Mouse (Mus musculus) myocyte (in vitro differentiated cells): ENCODE data around the gene Hexim2.

Source experiments
- MYOD1 ChIP-seq, 3 experiments: IDR thresholded peaks; one replicate each; pipeline ENCODE4 v1.6.1; 2011; ENCODE audit warnings: control low read depth in 2 of 3, low read depth in 2 of 3, mild to moderate bottlenecking in 2 of 3, moderate library complexity in 1 of 3; ENCODE audit not compliant: insufficient read length in 2 of 3, control insufficient read depth in 1 of 3
- POLR2A ChIP-seq: IDR thresholded peaks from one replicate; pipeline ENCODE4 v1.6.1; 2011; ENCODE audit warnings: low read depth, mild to moderate bottlenecking, control low read depth, moderate library complexity; ENCODE audit not compliant: insufficient read length
- POLR2AphosphoS2 ChIP-seq: IDR thresholded peaks from one replicate; pipeline ENCODE4 v1.6.1; 2011; ENCODE audit warnings: low read depth, control low read depth; ENCODE audit not compliant: insufficient read length
- TCF12 ChIP-seq: IDR thresholded peaks from one replicate; pipeline ENCODE4 v1.6.1; 2011; ENCODE audit warnings: mild to moderate bottlenecking, control low read depth; ENCODE audit not compliant: poor library complexity, insufficient read depth, severe bottlenecking
- USF1 ChIP-seq: IDR thresholded peaks from one replicate; pipeline ENCODE4 v1.6.1; 2011; ENCODE audit warnings: low read depth, mild to moderate bottlenecking, control low read depth, moderate library complexity

DNA sequence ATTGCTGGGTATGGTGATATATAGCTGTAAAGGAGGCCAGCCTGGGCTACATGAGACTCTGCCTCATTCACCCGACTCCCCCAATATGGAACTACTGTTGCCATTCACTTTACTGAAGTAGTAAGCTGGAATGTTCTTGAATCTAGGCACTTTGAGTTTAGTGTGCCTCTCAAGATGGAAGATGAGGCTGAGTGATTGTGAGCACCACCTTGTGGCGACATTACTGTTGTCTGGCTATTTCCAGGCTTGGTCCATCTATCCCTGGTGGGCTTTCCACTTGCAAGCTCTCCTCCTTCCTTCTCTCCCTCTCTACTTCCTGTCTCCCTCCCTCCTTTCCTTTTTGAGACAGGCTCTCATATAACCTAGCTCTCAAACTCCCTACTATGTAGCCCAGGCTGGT lies 52.7 kb downstream of the Hexim2 start:
- TF ChIP-seq TCF12 (no peak), POLR2A (no peak), POLR2AphosphoS2 (no peak), USF1 (no peak), MYOD1 (IDR thresholded peaks at IDR 0.05; ENCODE audit: control insufficient read depth in 1 of 3, insufficient read length in 2 of 3, low read depth in 2 of 3) (no peak)
